Mouse (Mus musculus) midbrain, embryonic 15.5 days (tissue): ENCODE data around the gene Tmed11. TPM values are rescaled to one million over a fixed set of nuclear protein-coding genes. Genes with fewer than 3 reads are reported as not detected.

ENCODE experiments used
- ATAC-seq: fragments of 200-750 bp; cut with Nextera tagmentation; replicated peaks from 2 replicates; pipeline ENCODE4 v1.8.0; 2017; ENCODE audit warnings: moderate TSS enrichment
- H3K27ac ChIP-seq: fragments of 300-500 bp; sonication (generic); 2 replicates; pipeline ENCODE4 v1.5.1; 2015; ENCODE audit warnings: mild to moderate bottlenecking, inconsistent platforms
- H3K27me3 ChIP-seq: fragments of 300-500 bp; sonication (generic); replicated peaks from 2 replicates; pipeline ENCODE4 v1.6.1; 2015; ENCODE audit warnings: inconsistent platforms
- H3K36me3 ChIP-seq: fragments of 300-500 bp; sonication (generic); replicated peaks from 2 replicates; pipeline ENCODE4 v1.6.1; 2015; ENCODE audit warnings: inconsistent platforms
- H3K4me1 ChIP-seq: fragments of 300-500 bp; sonication (generic); 2 replicates; pipeline ENCODE4 v1.6.1; 2015; ENCODE audit warnings: inconsistent platforms
- H3K4me2 ChIP-seq: fragments of 300-500 bp; sonication (generic); 2 replicates; pipeline ENCODE4 v1.6.1; 2015; ENCODE audit warnings: inconsistent platforms, mild to moderate bottlenecking, moderate library complexity
- H3K4me3 ChIP-seq: fragments of 300-500 bp; sonication (generic); 2 replicates; pipeline ENCODE4 v1.5.1; 2015; ENCODE audit warnings: mild to moderate bottlenecking, inconsistent platforms
- H3K9ac ChIP-seq: fragments of 300-500 bp; sonication (generic); 2 replicates; pipeline ENCODE4 v1.6.1; 2015; ENCODE audit warnings: mild to moderate bottlenecking, inconsistent platforms
- H3K9me3 ChIP-seq: fragments of 300-500 bp; sonication (generic); 2 replicates; pipeline ENCODE4 v1.6.1; 2016; ENCODE audit warnings: inconsistent platforms
- WGBS: fragments of 180-500 bp; shearing (Covaris S2); methylation state at CpG from one replicate; pipeline ENCODE4 v1.1.7; 2015; ENCODE audit warnings: mixed read lengths; 5-methylcytosine and 5-hydroxymethylcytosine counted together
- polyA plus RNA-seq: library from polyadenylated mRNA; unstranded; fragments of >200 nt; fragmentation: Nextera tagmentation; extraction: Ambion mirVana; gene quantifications from 2 replicates; pipeline ENCODE4 v1.2.1, GENCODE M21; 2015

The Tmed11 gene
- polyA plus RNA-seq, 1 experiment from 2014 or later = not detected

- Histone ChIP-seq H3K4me3 (no peak overlapping the region), H3K4me1 (no peaks in the 10 kb centered on the region), H3K4me2 (no peak overlapping the region), H3K27ac (no peak overlapping the region), H3K27me3 (no peaks in the 10 kb centered on the region), H3K9ac (no peak overlapping the region), H3K9me3 (no peaks in the 10 kb centered on the region), H3K36me3 (no peaks in the 10 kb centered on the region)
- 74% methylated on average over 2 of the region's 2 CpGs for WGBS
- ATAC-seq = no peak
Measured at GRCm38 (mm10) chr5:108743856-108744255, 51.3 kb downstream of the Tmed11 start.

GRCm38 (mm10) chr5:108742596-108742995, 52.6 kb downstream of the Tmed11 start:
- WGBS = 69% methylated on average over 2 of the region's 2 CpGs
- Histone ChIP-seq H3K27me3 (no peaks in the 10 kb centered on the region), H3K4me3 (no peak overlapping the region), H3K27ac (no peak overlapping the region), H3K9me3 (no peaks in the 10 kb centered on the region), H3K9ac (no peak overlapping the region), H3K4me2 (no peak overlapping the region), H3K4me1 (no peaks in the 10 kb centered on the region), H3K36me3 (no peaks in the 10 kb centered on the region)
- no peak for ATAC-seq

- no peak overlapping the region for H3K27ac ChIP-seq
- H3K4me1 ChIP-seq = no peaks in the 10 kb centered on the region
- H3K36me3 ChIP-seq = no peaks in the 10 kb centered on the region
- ATAC-seq = no peak
- no peak overlapping the region for H3K4me3 ChIP-seq
- no peak overlapping the region for H3K4me2 ChIP-seq
- 87% methylated on average over 2 of the region's 2 CpGs for WGBS
- H3K27me3 ChIP-seq = no peaks in the 10 kb centered on the region
- no peaks in the 10 kb centered on the region for H3K9me3 ChIP-seq
- H3K9ac ChIP-seq = no peak overlapping the region
Measured at GRCm38 (mm10) chr5:108741844-108742243, 53.3 kb downstream of the Tmed11 start.

- Histone ChIP-seq H3K27ac (no peak overlapping the region), H3K9ac (no peak overlapping the region), H3K9me3 (no peaks in the 10 kb centered on the region), H3K36me3 (no peaks in the 10 kb centered on the region), H3K27me3 (no peaks in the 10 kb centered on the region), H3K4me1 (no peaks in the 10 kb centered on the region), H3K4me2 (no peak overlapping the region), H3K4me3 (no peak overlapping the region)
- WGBS = 85% methylated on average over 1 of the region's 1 CpGs
- no peak for ATAC-seq
Measured at GRCm38 (mm10) chr5:108727425-108727824, 67.7 kb downstream of the Tmed11 start.

Other genes starting within 250 kb of the Tmed11 start
- 72.8 and 83.6 TPM in 2 replicates for gene Cplx1, start 245.3 kb downstream of the Tmed11 start, polyA plus RNA-seq
- 54.9 and 56.9 TPM in 2 replicates for gene Gak, start 165.6 kb downstream of the Tmed11 start, polyA plus RNA-seq
- 25.3 and 26.6 TPM in 2 replicates for gene Tmem175, start 165.6 kb downstream of the Tmed11 start, polyA plus RNA-seq
- 12.1 and 15.9 TPM in 2 replicates for gene Idua, start 135.0 kb downstream of the Tmed11 start, polyA plus RNA-seq
- gene Dgkq, start 125.7 kb downstream of the Tmed11 start, polyA plus RNA-seq = 33.9 and 36.7 TPM in 2 replicates
- 4.0 and 4.1 TPM in 2 replicates for gene Slc26a1, start 119.8 kb downstream of the Tmed11 start, polyA plus RNA-seq
- 5.5 and 6.0 TPM in 2 replicates for gene Fgfrl1, start 103.0 kb downstream of the Tmed11 start, polyA plus RNA-seq
- gene Rnf212, start 20.4 kb downstream of the Tmed11 start, polyA plus RNA-seq = not detected in 2 replicates
- not detected in 2 replicates for gene Vmn2r8, start 13.5 kb upstream of the Tmed11 start, polyA plus RNA-seq
- gene Vmn2r9, start 57.2 kb upstream of the Tmed11 start, polyA plus RNA-seq = not detected in 2 replicates
- gene Vmn2r10, start 211.2 kb upstream of the Tmed11 start, polyA plus RNA-seq = not detected in 2 replicates